Mouse (Mus musculus): ENCODE data around the gene Polr3f. TPM values are rescaled to one million over a fixed set of nuclear protein-coding genes. Genes with fewer than 3 reads are reported as not detected.

The Polr3f gene
- polyA plus RNA-seq (2014; fragmentation: Nextera tagmentation; extraction: Ambion mirVana): 30.2 and 32.6 TPM in 2 replicates

DNA sequence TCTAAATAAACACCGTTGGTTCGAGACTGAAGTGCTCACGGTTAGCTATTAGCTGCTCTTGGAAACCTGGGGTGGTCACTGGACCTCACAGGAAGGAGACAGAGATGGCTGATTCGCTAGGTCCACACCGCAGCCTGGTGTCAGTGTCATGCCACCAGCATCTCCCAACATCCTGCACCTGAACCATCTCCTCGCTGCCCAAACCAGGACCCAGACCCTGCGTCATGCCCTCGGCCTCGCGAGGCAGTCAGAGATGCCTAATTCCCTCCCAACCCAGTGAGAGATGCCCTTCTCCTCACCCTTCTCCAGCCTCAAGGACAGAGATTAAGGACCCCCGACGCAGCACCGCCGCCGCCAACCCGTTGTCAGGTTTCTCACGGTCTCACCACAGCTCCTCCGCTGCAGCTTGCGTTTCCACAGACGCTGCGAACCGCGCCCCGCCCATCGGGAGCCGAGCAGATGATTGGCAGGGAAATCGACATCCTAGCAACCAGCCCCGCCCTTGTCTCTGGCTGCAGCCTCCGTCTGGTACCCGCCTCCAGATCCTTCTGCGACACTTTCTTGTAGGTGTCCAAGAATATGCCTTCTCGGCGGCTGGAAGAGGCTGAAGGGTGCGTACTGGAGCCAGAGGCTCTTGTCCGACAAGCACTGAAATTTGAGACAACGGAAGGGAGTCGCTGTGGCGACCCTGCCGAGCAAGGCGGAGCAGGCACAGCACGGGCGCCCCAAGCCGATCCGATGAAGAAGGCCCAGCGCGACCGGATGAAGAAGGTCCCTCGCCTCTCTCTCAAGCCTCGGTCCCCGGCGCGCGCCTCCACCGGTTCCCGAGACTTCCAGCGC lies at the start of gene Polr3f, which contains the start of gene Dzank1:
TSS of gene Polr3f (plus strand) at position 738 of the 840 bp plus-strand sequence.
TSS of gene Dzank1 (minus strand) at position 434 of the 840 bp plus-strand sequence.
- H3K36me3 ChIP-seq (ENCODE audit: control insufficient read depth, insufficient read depth, low read length): peaks cover 8% of the 10 kb centered on the region
- H3K4me3 ChIP-seq (ENCODE audit: low read depth, low read length): peak within 1 kb of the TSS; percentile 91
- 1% methylated on average over 56 of the region's 56 CpGs for WGBS
- peaks cover 12% of the 10 kb centered on the region for H3K4me1 ChIP-seq (ENCODE audit: control insufficient read depth, insufficient read depth, low read length)
- peak within 1 kb of the TSS; percentile 87 for H3K9ac ChIP-seq (replicated peaks; ENCODE audit: low read depth, low read length)
- peak within 1 kb of the TSS; percentile 64 for H3K27ac ChIP-seq (ENCODE audit: low read length)
- H3K4me2 ChIP-seq (replicated peaks; ENCODE audit: low read depth, low read length): peak within 1 kb of the TSS; percentile 81
- ATAC-seq (ENCODE audit: insufficient number of reproducible peaks, insufficient read depth, low FRiP score, low read depth): peak; percentile 97
- no peaks in the 10 kb centered on the region for H3K27me3 ChIP-seq (ENCODE audit: control insufficient read depth, insufficient read depth, low read length)
- no peaks in the 10 kb centered on the region for H3K9me3 ChIP-seq (ENCODE audit: control insufficient read depth, low read depth, low read length)

DNA sequence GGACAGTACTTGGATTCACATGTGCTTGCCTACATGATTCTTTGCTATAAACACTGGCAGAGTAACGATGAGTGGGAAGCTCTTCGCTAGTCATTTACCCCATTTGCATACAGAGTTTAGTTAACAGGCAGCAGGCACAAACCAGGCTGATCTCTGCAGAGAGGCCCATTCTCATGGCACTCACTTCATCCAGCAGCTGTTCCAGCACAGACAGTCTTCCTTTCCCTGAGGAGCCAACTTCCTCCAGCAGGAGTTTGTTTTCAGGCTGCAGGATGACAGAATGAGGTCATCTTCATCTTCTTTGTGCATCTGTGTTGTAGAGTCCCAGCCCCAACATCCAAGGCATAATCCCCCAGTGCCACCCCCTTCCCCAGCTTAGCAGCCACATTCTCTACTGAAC lies 48.1 kb upstream of the Polr3f start:
- ATAC-seq (ENCODE audit: insufficient number of reproducible peaks, insufficient read depth, low FRiP score, low read depth): no peak
- WGBS: 52% methylated on average over 2 of the region's 2 CpGs
- H3K4me3 ChIP-seq (ENCODE audit: low read depth, low read length): no peak overlapping the region

GRCm38 (mm10) chr2:144484084-144484483 lies 43.4 kb upstream of the Polr3f start:
- WGBS: 65% methylated on average over 1 of the region's 1 CpGs
- H3K9ac ChIP-seq (replicated peaks; ENCODE audit: low read depth, low read length): no peak overlapping the region
- no peak overlapping the region for H3K4me2 ChIP-seq (replicated peaks; ENCODE audit: low read depth, low read length)
- no peak overlapping the region for H3K4me3 ChIP-seq (ENCODE audit: low read depth, low read length)
- H3K36me3 ChIP-seq (ENCODE audit: control insufficient read depth, insufficient read depth, low read length): no peaks in the 10 kb centered on the region
- H3K9me3 ChIP-seq (ENCODE audit: control insufficient read depth, low read depth, low read length): no peaks in the 10 kb centered on the region
- H3K4me1 ChIP-seq (ENCODE audit: control insufficient read depth, insufficient read depth, low read length): no peaks in the 10 kb centered on the region
- H3K27ac ChIP-seq (ENCODE audit: low read length): no peak overlapping the region
- H3K27me3 ChIP-seq (ENCODE audit: control insufficient read depth, insufficient read depth, low read length): no peaks in the 10 kb centered on the region
- no peak for ATAC-seq (ENCODE audit: insufficient number of reproducible peaks, insufficient read depth, low FRiP score, low read depth)

More for the DNA sequence above, 48.1 kb upstream of the Polr3f start:
- H3K27ac ChIP-seq (ENCODE audit: low read length): no peak overlapping the region
- H3K36me3 ChIP-seq (ENCODE audit: control insufficient read depth, insufficient read depth, low read length): no peaks in the 10 kb centered on the region
- H3K9ac ChIP-seq (replicated peaks; ENCODE audit: low read depth, low read length): no peak overlapping the region
- no peaks in the 10 kb centered on the region for H3K9me3 ChIP-seq (ENCODE audit: control insufficient read depth, low read depth, low read length)
- no peak overlapping the region for H3K4me2 ChIP-seq (replicated peaks; ENCODE audit: low read depth, low read length)
- no peaks in the 10 kb centered on the region for H3K4me1 ChIP-seq (ENCODE audit: control insufficient read depth, insufficient read depth, low read length)
- no peaks in the 10 kb centered on the region for H3K27me3 ChIP-seq (ENCODE audit: control insufficient read depth, insufficient read depth, low read length)

- Histone ChIP-seq H3K9me3 (ENCODE audit: control insufficient read depth, low read depth, low read length) (no peaks in the 10 kb centered on the region), H3K4me3 (ENCODE audit: low read depth, low read length) (no peak overlapping the region), H3K9ac (replicated peaks; ENCODE audit: low read depth, low read length) (no peak overlapping the region), H3K27me3 (ENCODE audit: control insufficient read depth, insufficient read depth, low read length) (no peaks in the 10 kb centered on the region), H3K4me2 (replicated peaks; ENCODE audit: low read depth, low read length) (no peak overlapping the region), H3K4me1 (ENCODE audit: control insufficient read depth, insufficient read depth, low read length) (no peaks in the 10 kb centered on the region), H3K36me3 (ENCODE audit: control insufficient read depth, insufficient read depth, low read length) (no peaks in the 10 kb centered on the region), H3K27ac (ENCODE audit: low read length) (no peak overlapping the region)
- 84% methylated on average over 7 of the region's 7 CpGs for WGBS
- ATAC-seq (ENCODE audit: insufficient number of reproducible peaks, insufficient read depth, low FRiP score, low read depth): no peak
Measured at GRCm38 (mm10) chr2:144485439-144485838, 42.1 kb upstream of the Polr3f start.

- Histone ChIP-seq H3K4me3 (ENCODE audit: low read depth, low read length) (no peak overlapping the region), H3K27me3 (ENCODE audit: control insufficient read depth, insufficient read depth, low read length) (no peaks in the 10 kb centered on the region), H3K4me2 (replicated peaks; ENCODE audit: low read depth, low read length) (no peak overlapping the region), H3K9ac (replicated peaks; ENCODE audit: low read depth, low read length) (no peak overlapping the region), H3K9me3 (ENCODE audit: control insufficient read depth, low read depth, low read length) (no peaks in the 10 kb centered on the region), H3K36me3 (ENCODE audit: control insufficient read depth, insufficient read depth, low read length) (no peaks in the 10 kb centered on the region), H3K4me1 (ENCODE audit: control insufficient read depth, insufficient read depth, low read length) (no peaks in the 10 kb centered on the region), H3K27ac (ENCODE audit: low read length) (no peak overlapping the region)
- 52% methylated on average over 6 of the region's 6 CpGs for WGBS
- no peak for ATAC-seq (ENCODE audit: insufficient number of reproducible peaks, insufficient read depth, low FRiP score, low read depth)
Measured at GRCm38 (mm10) chr2:144487476-144487875, 40.0 kb upstream of the Polr3f start.

DNA sequence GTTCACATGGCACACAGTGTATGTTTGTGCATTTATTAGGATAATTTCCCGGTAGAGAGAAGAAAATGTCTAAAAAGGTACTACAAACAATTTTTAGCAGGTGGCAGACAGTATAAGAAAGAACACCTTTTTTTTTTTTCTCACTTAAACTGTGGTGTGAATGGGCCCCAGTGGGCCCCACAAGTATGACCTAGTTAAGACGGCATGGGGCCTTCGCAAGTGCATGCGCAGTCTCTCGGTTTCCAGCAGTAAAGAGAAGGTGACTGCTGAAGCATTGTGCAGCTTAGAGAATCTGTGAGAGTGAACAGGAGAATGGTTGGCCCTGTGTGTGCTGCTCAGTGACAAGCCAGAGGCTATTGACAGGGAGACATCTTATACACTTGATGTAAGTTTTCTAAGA lies 38.2 kb upstream of the Polr3f start:
- ATAC-seq (ENCODE audit: insufficient number of reproducible peaks, insufficient read depth, low FRiP score, low read depth): no peak

DNA sequence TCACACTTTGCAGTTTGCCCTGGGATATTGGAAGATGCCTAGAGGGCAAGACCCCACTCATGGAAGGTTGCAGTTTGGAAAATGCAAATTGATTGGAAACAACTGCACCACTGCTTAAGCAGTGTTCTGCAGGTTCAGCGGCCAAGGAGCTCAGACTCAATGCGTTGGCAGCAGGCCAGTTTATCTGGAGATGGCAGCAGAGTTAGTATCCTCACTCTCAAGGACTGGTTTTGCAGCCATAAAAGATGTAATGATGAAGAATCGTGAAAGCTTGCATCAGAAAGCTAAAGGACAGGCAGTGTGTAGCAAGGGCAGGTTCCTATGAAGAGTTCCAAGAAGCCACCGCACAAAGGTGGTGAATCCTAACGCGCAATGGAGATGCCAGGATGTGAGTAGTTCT lies 25.4 kb upstream of the Polr3f start:
- Histone ChIP-seq H3K4me3 (ENCODE audit: low read depth, low read length) (no peak overlapping the region), H3K27ac (ENCODE audit: low read length) (no peak overlapping the region), H3K36me3 (ENCODE audit: control insufficient read depth, insufficient read depth, low read length) (no peaks in the 10 kb centered on the region), H3K9me3 (ENCODE audit: control insufficient read depth, low read depth, low read length) (no peaks in the 10 kb centered on the region), H3K9ac (replicated peaks; ENCODE audit: low read depth, low read length) (no peak overlapping the region), H3K27me3 (ENCODE audit: control insufficient read depth, insufficient read depth, low read length) (no peaks in the 10 kb centered on the region), H3K4me2 (replicated peaks; ENCODE audit: low read depth, low read length) (no peak overlapping the region), H3K4me1 (ENCODE audit: control insufficient read depth, insufficient read depth, low read length) (no peaks in the 10 kb centered on the region)
- no peak for ATAC-seq (ENCODE audit: insufficient number of reproducible peaks, insufficient read depth, low FRiP score, low read depth)
- 84% methylated on average over 6 of the region's 6 CpGs for WGBS

More for the DNA sequence above, 38.2 kb upstream of the Polr3f start:
- Histone ChIP-seq H3K27me3 (ENCODE audit: control insufficient read depth, insufficient read depth, low read length) (no peaks in the 10 kb centered on the region), H3K4me3 (ENCODE audit: low read depth, low read length) (no peak overlapping the region), H3K9ac (replicated peaks; ENCODE audit: low read depth, low read length) (no peak overlapping the region), H3K27ac (ENCODE audit: low read length) (no peak overlapping the region), H3K4me1 (ENCODE audit: control insufficient read depth, insufficient read depth, low read length) (no peaks in the 10 kb centered on the region), H3K9me3 (ENCODE audit: control insufficient read depth, low read depth, low read length) (no peaks in the 10 kb centered on the region), H3K36me3 (ENCODE audit: control insufficient read depth, insufficient read depth, low read length) (no peaks in the 10 kb centered on the region), H3K4me2 (replicated peaks; ENCODE audit: low read depth, low read length) (no peak overlapping the region)
- 84% methylated on average over 5 of the region's 5 CpGs for WGBS

GRCm38 (mm10) chr2:144514619-144515018 lies 12.9 kb upstream of the Polr3f start:
- Histone ChIP-seq H3K27ac (ENCODE audit: low read length) (no peak overlapping the region), H3K27me3 (ENCODE audit: control insufficient read depth, insufficient read depth, low read length) (no peaks in the 10 kb centered on the region), H3K9me3 (ENCODE audit: control insufficient read depth, low read depth, low read length) (no peaks in the 10 kb centered on the region), H3K9ac (replicated peaks; ENCODE audit: low read depth, low read length) (no peak overlapping the region), H3K4me3 (ENCODE audit: low read depth, low read length) (no peak overlapping the region), H3K36me3 (ENCODE audit: control insufficient read depth, insufficient read depth, low read length) (no peaks in the 10 kb centered on the region), H3K4me1 (ENCODE audit: control insufficient read depth, insufficient read depth, low read length) (no peaks in the 10 kb centered on the region), H3K4me2 (replicated peaks; ENCODE audit: low read depth, low read length) (no peak overlapping the region)
- WGBS: 80% methylated on average over 3 of the region's 3 CpGs
- ATAC-seq (ENCODE audit: insufficient number of reproducible peaks, insufficient read depth, low FRiP score, low read depth): no peak

Data from stomach, embryonic 14.5 days (tissue).